Mouse (Mus musculus) hindbrain, embryonic 13.5 days (tissue): ENCODE measurements around the gene Tmem109. TPM values are rescaled to one million over a fixed set of nuclear protein-coding genes. Genes with fewer than 3 reads are reported as not detected.

Experiments used
- ATAC-seq: fragments of 200-750 bp; cut with Nextera tagmentation; 2 replicates; pipeline ENCODE4 v1.8.0; 2017; ENCODE audit warnings: moderate TSS enrichment; ENCODE audit not compliant: low FRiP score
- H3K27ac ChIP-seq: fragments of 300-500 bp; sonication (generic); 2 replicates; pipeline ENCODE4 v1.5.1; 2015; ENCODE audit warnings: inconsistent platforms, mild to moderate bottlenecking, moderate library complexity
- H3K27me3 ChIP-seq: fragments of 300-500 bp; sonication (generic); 2 replicates; pipeline ENCODE4 v1.6.1; 2015; ENCODE audit warnings: mild to moderate bottlenecking, inconsistent platforms
- H3K36me3 ChIP-seq: fragments of 300-500 bp; sonication (generic); 2 replicates; pipeline ENCODE4 v1.6.1; 2015; ENCODE audit warnings: mild to moderate bottlenecking, inconsistent platforms
- H3K4me1 ChIP-seq: fragments of 300-500 bp; sonication (generic); replicated peaks from 2 replicates; pipeline ENCODE4 v1.6.1; 2015; ENCODE audit warnings: inconsistent platforms
- H3K4me2 ChIP-seq: fragments of 300-500 bp; sonication (generic); 2 replicates; pipeline ENCODE4 v1.6.1; 2015; ENCODE audit warnings: inconsistent platforms, mild to moderate bottlenecking, moderate library complexity
- H3K4me3 ChIP-seq: fragments of 300-500 bp; sonication (generic); 2 replicates; pipeline ENCODE4 v1.5.1; 2015; ENCODE audit warnings: mild to moderate bottlenecking, inconsistent platforms
- H3K9ac ChIP-seq: fragments of 300-500 bp; sonication (generic); 2 replicates; pipeline ENCODE4 v1.6.1; 2015; ENCODE audit warnings: mild to moderate bottlenecking, inconsistent platforms
- H3K9me3 ChIP-seq: fragments of 300-500 bp; sonication (generic); 2 replicates; pipeline ENCODE4 v1.6.1; 2016; ENCODE audit warnings: inconsistent platforms
- WGBS: fragments of 180-500 bp; shearing (Covaris S2); methylation state at CpG from one replicate; pipeline ENCODE4 v1.1.7; 2015; 5-methylcytosine and 5-hydroxymethylcytosine counted together
- polyA plus RNA-seq: library from polyadenylated mRNA; unstranded; fragments of >200 nt; fragmentation: Nextera tagmentation; extraction: Ambion mirVana; gene quantifications from 2 replicates; pipeline ENCODE4 v1.2.1, GENCODE M21; 2015

Tmem109 gene
- polyA plus RNA-seq, 1 experiment from 2014 or later: 34.3 TPM

DNA sequence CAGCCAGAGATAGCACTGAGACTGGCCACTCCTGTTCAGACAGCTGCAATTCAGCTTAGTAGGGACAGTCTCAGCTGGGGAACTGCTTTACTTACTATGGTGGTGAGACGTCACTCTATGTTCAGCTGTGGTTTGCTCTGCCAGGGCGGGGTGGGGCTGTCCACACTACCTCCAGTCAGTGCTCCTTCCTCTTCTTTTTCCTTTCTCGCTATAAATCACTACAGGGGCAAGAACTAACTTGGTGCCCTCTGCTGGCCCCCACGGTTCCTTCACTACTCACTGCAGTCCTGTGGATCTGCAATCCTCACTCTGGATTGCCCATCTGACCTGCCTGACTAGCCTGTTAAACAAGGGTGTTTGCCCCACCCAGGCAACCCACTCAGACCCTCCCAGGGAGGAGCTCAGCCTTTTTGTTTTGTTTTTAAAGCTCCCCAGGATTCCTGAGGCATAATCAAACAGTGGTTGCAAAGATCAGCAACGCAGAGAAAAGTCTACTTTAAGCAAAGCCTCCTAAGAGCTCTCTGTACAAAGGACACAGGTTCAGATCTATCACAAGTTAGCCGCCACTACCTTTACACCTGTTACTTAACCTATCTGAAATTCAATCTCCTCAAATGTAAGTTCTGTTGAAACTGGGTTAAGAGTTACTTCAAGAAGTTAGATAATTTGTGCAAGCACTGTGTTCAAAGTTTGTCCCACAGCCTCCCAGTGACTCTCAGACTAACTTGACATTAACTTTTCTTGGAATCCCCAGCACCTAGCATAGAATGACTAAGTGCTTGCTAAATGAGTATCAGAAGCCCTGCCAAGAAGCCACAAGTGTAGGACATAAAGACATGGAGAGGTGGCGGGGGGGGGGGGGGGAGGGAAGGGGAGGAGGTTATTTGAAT, 1.5 kb downstream of the Tmem109 start:
- H3K4me3 ChIP-seq: peak overlapping the region; percentile 64
- WGBS: 42% methylated on average over 7 of the region's 7 CpGs
- H3K27ac ChIP-seq: peak overlapping the region; percentile 98; the same call in 1 of the 2 replicates
- ATAC-seq: no peak; the same call in 1 of the 2 replicates
- peaks cover 26% of the 10 kb centered on the region for H3K4me1 ChIP-seq
- peak overlapping the region; percentile 80 for H3K9ac ChIP-seq
- H3K36me3 ChIP-seq: peaks cover 6% of the 10 kb centered on the region
- no peaks in the 10 kb centered on the region for H3K27me3 ChIP-seq
- H3K4me2 ChIP-seq: peak overlapping the region; percentile 94
- no peaks in the 10 kb centered on the region for H3K9me3 ChIP-seq

DNA sequence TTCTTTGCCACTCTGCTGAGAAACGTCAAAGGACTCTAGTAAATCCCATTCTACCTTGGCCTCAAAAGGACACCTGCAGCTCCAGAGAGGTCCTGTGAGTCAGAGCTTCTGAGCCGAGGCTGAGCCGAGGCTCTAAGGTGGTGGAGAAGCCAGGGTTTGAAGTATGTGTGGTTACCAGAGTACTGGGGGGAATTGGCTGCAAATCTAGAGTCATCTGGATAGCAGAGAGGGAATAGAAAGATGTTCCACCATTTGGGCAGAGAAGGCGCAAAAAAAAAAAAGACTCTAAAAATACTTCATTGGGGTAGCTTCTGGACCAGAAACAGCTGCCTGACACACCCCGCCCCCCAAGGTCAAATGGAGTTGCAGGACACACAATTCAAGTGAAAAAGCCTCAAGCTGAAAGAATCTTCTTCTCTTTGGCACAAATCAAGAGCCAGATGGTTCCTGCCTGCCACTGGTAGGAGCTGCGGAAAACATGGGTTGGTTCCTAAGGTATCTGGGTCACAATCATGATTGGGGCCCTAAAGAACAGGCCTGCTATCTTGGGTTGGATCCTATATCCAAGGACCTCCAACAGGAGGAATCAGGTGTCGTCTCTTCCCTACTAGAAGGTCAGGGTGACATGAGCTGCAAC, 3.5 kb downstream of the Tmem109 start:
- no peak overlapping the region for H3K4me2 ChIP-seq
- no peak overlapping the region for H3K27ac ChIP-seq
- no peak overlapping the region for H3K4me3 ChIP-seq
- H3K9ac ChIP-seq: no peak overlapping the region
- H3K9me3 ChIP-seq: no peaks in the 10 kb centered on the region
- H3K27me3 ChIP-seq: no peaks in the 10 kb centered on the region
- ATAC-seq: no peak
- H3K36me3 ChIP-seq: peaks cover 18% of the 10 kb centered on the region
- H3K4me1 ChIP-seq: peaks cover 26% of the 10 kb centered on the region
- 96% methylated on average over 7 of the region's 7 CpGs for WGBS

DNA sequence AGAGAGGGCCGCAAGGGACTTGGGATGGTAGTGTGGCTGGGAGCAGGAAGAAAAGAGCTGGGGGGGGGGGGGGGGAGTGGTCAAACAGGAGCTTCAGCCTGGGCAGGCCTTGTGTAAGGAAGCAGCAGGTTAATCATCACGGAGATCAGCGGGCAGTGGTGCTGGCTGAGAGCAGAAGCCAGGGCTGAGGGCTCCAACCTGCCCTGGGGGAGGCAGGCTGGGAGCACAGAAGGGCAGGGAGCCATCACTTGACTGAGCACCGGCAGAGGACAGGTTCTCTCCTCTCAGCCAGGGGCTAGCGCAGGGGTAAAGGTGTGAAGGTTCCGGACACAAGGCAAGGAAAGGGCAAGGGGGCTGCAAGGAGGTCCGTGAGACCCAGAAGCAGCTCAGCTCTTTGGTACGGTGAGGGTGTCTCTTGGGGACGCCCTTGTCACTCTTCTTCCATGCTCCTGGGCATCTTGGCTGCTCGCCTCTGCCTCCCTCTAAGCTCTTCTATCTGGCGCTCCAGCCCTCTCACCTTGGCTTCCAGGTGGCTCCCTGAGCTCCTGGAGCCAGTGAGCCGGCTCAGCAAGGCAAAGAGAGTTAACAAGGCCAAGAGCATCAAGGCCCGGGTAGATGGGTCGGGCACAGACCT, 10.4 kb downstream of the Tmem109 start:
- H3K27me3 ChIP-seq: no peaks in the 10 kb centered on the region
- H3K4me3 ChIP-seq: no peak overlapping the region
- H3K4me1 ChIP-seq: peaks cover 30% of the 10 kb centered on the region
- no peaks in the 10 kb centered on the region for H3K9me3 ChIP-seq
- no peak overlapping the region for H3K9ac ChIP-seq
- H3K4me2 ChIP-seq: no peak overlapping the region
- H3K36me3 ChIP-seq: peaks cover 47% of the 10 kb centered on the region
- H3K27ac ChIP-seq: no peak overlapping the region
- 77% methylated on average over 13 of the region's 14 CpGs for WGBS
- no peak for ATAC-seq

DNA sequence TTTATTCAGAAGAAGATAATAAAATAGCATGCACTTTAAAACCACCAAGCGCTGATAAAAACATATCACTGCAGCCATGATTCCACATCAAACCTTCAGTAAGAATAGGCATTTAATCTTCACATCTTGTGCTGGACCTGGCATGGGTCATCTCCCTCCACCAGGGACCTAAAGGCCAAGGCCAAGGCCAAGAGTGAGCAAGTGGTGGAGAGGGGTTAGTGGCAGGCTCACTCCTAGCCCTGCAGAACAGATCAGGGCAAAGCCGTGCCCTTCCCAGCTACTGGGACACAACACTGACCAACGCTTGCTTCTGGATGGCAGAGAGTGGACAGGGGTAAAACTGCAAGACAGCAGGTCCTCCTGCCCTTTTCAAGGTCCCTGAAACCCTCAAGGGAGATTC, 11.1 kb downstream of the Tmem109 start:
- Histone ChIP-seq H3K9me3 (no peaks in the 10 kb centered on the region), H3K36me3 (peaks cover 53% of the 10 kb centered on the region), H3K4me1 (peaks cover 34% of the 10 kb centered on the region), H3K4me2 (no peak overlapping the region), H3K27me3 (no peaks in the 10 kb centered on the region), H3K4me3 (no peak overlapping the region), H3K27ac (no peak overlapping the region), H3K9ac (peak overlapping the region; percentile 29; the same call in 1 of the 2 replicates)
- ATAC-seq: no peak
- WGBS: 87% methylated on average over 3 of the region's 3 CpGs

DNA sequence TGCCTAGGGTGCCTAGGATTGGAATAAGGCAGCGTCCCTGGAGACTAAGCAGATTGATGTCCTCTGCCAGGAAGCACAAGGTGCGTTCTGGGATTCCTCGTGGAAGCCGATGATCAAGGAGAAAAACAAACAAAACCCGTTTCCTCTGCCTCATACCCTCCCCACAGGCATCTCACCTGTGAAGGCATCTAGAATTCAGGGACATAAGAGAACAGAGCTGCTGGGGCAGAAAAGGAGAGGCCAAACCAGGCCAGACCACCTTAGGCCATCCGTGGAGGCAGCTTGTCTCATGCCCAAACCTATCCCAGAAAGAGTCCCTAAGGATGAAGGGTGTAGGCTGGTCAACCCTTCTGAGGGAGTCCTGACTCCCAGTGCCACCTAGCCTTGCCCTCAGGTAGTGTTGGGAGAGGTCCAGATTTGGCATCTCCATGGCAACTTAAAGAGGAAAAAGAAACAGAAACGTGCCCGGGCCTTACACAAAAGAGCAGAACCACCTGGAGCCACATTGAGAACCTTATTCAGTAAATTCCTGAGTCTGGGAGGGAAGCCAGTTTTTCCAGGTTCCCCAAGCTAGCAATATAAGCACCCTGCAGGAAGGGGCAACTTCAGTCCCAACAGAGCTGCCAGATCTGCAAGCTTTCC, 11.8 kb downstream of the Tmem109 start, which contains the start of gene Tmem132a:
Tmem132a (minus strand) TSS at position 55 of the 642 bp plus-strand sequence.
- WGBS: 3% methylated on average over 8 of the region's 8 CpGs
- Histone ChIP-seq H3K9me3 (no peaks in the 10 kb centered on the region), H3K27me3 (no peaks in the 10 kb centered on the region), H3K27ac (peak within 1 kb of the TSS; percentile 96), H3K9ac (peak within 1 kb of the TSS; percentile 98), H3K4me2 (peak within 1 kb of the TSS; percentile 93), H3K36me3 (peaks cover 60% of the 10 kb centered on the region), H3K4me1 (peaks cover 34% of the 10 kb centered on the region), H3K4me3 (peak within 1 kb of the TSS; percentile 84)
- peak; percentile 49 for ATAC-seq

DNA sequence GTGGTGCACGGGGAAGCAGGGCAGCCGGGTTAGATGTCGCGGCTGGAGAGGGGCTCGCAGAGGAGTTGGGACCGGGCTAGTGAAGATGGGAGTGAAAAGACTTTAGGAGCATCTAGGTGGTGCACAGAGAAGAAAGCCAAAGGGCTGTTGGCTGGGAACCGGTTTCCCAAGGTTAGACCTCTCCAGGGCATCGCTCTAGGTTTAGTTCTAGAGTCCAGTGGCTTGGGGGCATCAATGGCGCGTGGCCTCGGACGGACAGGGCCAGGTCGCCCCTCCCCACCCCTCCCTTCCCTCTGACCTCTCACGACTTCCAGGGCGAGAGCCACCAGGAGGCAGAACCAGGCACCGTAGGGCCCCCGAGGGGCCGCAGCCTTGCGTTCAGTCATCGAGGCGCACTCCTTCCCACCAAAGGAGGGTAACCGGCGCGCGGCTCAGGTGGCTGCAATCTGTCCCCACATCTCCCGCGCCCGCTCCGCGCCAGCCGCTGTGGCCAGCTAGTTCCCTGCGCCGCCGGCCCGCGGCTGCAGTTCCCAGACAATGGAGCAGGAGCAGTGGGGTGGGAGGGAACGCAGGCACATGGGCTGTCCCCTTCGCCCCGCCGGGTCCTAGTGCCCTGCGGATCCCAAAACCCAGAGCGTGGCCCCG, 12.4 kb downstream of the Tmem109 start:
- H3K27me3 ChIP-seq: no peaks in the 10 kb centered on the region
- H3K27ac ChIP-seq: peak overlapping the region; percentile 96
- H3K9ac ChIP-seq: peak overlapping the region; percentile 98
- peak overlapping the region; percentile 93 for H3K4me2 ChIP-seq
- H3K4me3 ChIP-seq: peak overlapping the region; percentile 84
- peak; percentile 94 for ATAC-seq
- WGBS: 0% methylated on average over 42 of the region's 43 CpGs
- peaks cover 34% of the 10 kb centered on the region for H3K4me1 ChIP-seq
- peaks cover 66% of the 10 kb centered on the region for H3K36me3 ChIP-seq
- H3K9me3 ChIP-seq: no peaks in the 10 kb centered on the region

DNA sequence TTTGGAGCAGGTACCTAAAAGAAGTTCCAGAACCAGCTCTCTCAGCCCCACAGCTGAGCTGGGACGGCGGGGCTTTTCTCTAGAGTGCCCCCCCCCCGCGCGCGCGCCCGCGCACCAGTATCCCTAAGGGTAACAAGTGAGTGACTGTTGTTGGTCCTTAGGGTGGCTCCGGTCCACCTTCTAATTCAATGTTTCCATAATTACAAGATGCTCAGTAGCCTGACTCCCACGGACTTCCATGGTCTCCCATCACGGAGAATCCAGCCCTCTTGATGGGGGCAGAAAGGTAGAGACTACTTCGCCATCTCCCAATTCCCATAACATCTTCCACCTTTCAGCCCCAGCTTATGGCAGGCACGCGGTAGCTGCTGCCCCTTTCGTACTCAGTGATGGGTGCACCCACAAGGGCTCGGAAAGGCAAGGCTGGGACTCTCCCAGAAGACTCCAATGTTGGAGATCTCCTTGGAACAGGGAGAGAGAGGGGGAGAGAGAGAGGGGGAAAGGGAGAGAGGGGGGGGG, 13.1 kb downstream of the Tmem109 start:
- ATAC-seq: peak; percentile 26
- Histone ChIP-seq H3K4me3 (peak overlapping the region; percentile 84), H3K9ac (peak overlapping the region; percentile 98), H3K27ac (peak overlapping the region; percentile 96), H3K27me3 (no peaks in the 10 kb centered on the region), H3K4me1 (peaks cover 34% of the 10 kb centered on the region), H3K36me3 (peaks cover 66% of the 10 kb centered on the region), H3K4me2 (peak overlapping the region; percentile 93), H3K9me3 (no peaks in the 10 kb centered on the region)
- under 1% methylated on average over 17 of the region's 17 CpGs for WGBS

DNA sequence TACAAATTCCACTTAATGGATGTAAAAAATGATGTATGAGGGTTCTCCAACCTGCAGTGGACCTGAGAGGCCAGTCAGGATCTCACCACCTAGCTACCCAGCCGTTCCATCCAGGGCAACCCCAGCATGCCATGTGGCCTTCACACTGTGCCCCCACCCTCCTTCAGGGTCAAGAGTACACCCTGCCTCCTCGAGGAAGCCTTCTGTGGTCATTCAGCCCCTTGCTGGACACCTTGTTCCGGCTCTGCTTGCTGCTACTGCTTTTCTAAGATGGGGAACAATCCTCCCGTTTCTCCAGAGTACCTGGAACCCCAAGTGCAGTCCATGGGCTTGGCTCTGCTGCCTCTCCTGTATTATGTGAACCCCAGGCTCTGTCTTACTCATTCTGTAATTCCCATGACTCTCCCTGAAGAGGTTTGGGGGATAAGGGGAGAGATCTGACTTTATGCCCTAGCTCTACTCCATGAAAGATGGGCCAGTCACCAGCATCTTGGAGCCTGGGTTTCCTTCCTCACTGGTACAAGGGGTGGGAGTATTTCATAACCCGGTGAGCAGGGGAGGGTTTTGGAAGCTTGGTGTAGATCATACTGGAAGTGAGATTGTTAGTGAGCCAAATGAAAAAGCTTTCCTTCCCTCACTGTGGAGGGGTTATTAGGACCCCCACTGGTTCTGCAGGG, 13.7 kb downstream of the Tmem109 start:
- no peaks in the 10 kb centered on the region for H3K27me3 ChIP-seq
- 25% methylated on average over 5 of the region's 5 CpGs for WGBS
- H3K4me1 ChIP-seq: peaks cover 34% of the 10 kb centered on the region
- H3K36me3 ChIP-seq: peaks cover 66% of the 10 kb centered on the region
- H3K27ac ChIP-seq: peak overlapping the region; percentile 96
- H3K9ac ChIP-seq: peak overlapping the region; percentile 98
- peak overlapping the region; percentile 84 for H3K4me3 ChIP-seq
- peak overlapping the region; percentile 93 for H3K4me2 ChIP-seq
- H3K9me3 ChIP-seq: no peaks in the 10 kb centered on the region
- ATAC-seq: no peak

DNA sequence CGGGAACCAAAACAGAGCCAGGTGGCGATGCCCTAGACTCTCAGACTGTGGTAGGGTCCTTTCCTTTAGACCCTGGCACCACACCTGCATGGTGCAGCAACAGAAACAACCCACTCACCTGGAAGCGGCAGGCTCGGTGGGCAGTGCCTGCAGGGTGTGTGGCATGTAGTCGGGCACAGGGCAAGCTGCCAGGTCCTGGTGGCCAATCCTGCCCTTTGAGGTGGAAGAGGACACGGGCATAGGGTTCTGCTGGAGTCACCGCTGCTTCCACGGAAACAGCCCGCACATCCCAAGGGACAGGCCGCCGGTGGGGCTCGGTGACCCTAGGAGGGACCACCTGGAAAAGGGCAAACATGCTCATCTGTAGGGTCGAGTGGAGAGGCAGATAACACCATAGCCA, 15.4 kb downstream of the Tmem109 start:
- Histone ChIP-seq H3K4me1 (peaks cover 34% of the 10 kb centered on the region), H3K4me3 (0 out of 2 replicates have a peak overlapping the region, but pooled peaks have one; percentile 4), H3K36me3 (peaks cover 66% of the 10 kb centered on the region), H3K27ac (no peak overlapping the region), H3K9ac (no peak overlapping the region), H3K9me3 (no peaks in the 10 kb centered on the region), H3K4me2 (no peak overlapping the region), H3K27me3 (no peaks in the 10 kb centered on the region)
- ATAC-seq: no peak
- WGBS: 90% methylated on average over 13 of the region's 13 CpGs

DNA sequence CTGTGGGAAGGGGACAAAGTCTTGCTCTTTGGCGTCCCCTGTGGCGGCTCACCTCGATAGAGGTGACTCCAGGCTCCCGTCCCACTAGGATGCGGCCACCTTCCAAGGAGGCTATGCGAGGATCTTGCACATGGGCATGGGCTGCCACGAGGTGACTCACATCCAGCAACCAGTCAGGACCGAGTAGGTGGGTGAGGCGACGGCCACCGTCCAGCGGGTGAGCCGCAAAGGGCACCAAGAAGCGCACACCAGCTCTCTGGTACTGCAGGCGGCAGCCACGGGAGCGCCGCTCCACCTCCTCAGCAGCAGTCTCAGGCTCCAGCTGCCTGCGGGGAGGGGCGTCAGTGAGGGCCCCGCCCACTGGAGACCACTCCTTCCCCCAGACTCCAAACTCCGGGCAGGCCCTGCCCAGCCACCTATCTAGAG, 21.7 kb downstream of the Tmem109 start:
- H3K27me3 ChIP-seq: no peaks in the 10 kb centered on the region
- no peak overlapping the region for H3K27ac ChIP-seq
- no peaks in the 10 kb centered on the region for H3K9me3 ChIP-seq
- no peak overlapping the region for H3K4me3 ChIP-seq
- H3K9ac ChIP-seq: no peak overlapping the region
- H3K4me2 ChIP-seq: no peak overlapping the region
- no peaks in the 10 kb centered on the region for H3K4me1 ChIP-seq
- 55% methylated on average over 22 of the region's 22 CpGs for WGBS
- peaks cover 97% of the 10 kb centered on the region for H3K36me3 ChIP-seq
- no peak for ATAC-seq

DNA sequence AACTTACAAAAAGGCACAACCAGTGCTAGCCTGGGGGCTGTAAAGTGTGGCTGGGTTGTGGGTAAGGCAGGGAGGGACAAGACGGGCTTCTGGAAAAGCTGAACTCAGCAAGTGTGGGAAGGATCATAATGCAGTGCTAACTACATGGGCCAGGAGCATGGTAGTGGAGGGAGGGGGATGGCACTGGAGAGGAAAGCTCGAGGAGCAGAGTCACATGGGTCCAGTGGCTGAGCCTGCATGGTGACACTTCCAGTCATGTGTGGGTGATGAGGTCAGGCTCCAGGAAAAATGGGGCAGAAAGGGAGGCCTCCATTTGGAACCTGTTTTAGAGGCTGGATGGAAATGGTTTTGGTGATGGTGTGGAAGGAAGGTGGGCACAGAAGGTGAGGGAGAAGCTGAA, 25.3 kb downstream of the Tmem109 start:
- Histone ChIP-seq H3K27ac (0 out of 2 replicates have a peak overlapping the region, but pooled peaks have one; percentile 0), H3K4me3 (no peak overlapping the region), H3K4me2 (no peak overlapping the region), H3K4me1 (no peaks in the 10 kb centered on the region), H3K9me3 (no peaks in the 10 kb centered on the region), H3K27me3 (no peaks in the 10 kb centered on the region), H3K36me3 (peaks cover 64% of the 10 kb centered on the region), H3K9ac (no peak overlapping the region)
- 48% methylated on average over 2 of the region's 2 CpGs for WGBS
- ATAC-seq: 0 out of 2 replicates have a peak, but pooled peaks have one; percentile 16
